Mouse (Mus musculus): Measurements from ENCODE around the gene Eif4a2.

GRCm38 (mm10) chr16:23148936-23149335 lies 41.7 kb downstream of the Eif4a2 start:
- TF ChIP-seq CTCF (conservative IDR thresholded peaks at IDR 0.05; ENCODE audit: insufficient read depth, insufficient read length, low read depth, low read length), result no peak
- TF ChIP-seq POLR2A (IDR thresholded peaks at IDR 0.05; ENCODE audit: low read depth, low read length), result no peak
